Mouse (Mus musculus) embryonic facial prominence, embryonic 13.5 days (tissue): ENCODE data around the gene Ube2ql1. TPM values are rescaled to one million over a fixed set of nuclear protein-coding genes. Genes with fewer than 3 reads are reported as not detected.

ENCODE experiments used
- ATAC-seq: fragments of 200-750 bp; cut with Nextera tagmentation; 2 replicates; pipeline ENCODE4 v1.8.0; 2017; ENCODE audit warnings: low read depth; ENCODE audit not compliant: insufficient number of reproducible peaks, insufficient read depth, low FRiP score, low TSS enrichment
- H3K27ac ChIP-seq: fragments of 300-500 bp; sonication (generic); 2 replicates; pipeline ENCODE4 v1.5.1; 2015; ENCODE audit warnings: moderate library complexity, mild to moderate bottlenecking, inconsistent platforms
- H3K27me3 ChIP-seq: fragments of 300-500 bp; sonication (generic); 2 replicates; pipeline ENCODE4 v1.6.1; 2015; ENCODE audit warnings: mild to moderate bottlenecking, inconsistent platforms
- H3K36me3 ChIP-seq: fragments of 300-500 bp; sonication (generic); 2 replicates; pipeline ENCODE4 v1.6.1; 2015; ENCODE audit warnings: mild to moderate bottlenecking, inconsistent platforms
- H3K4me1 ChIP-seq: fragments of 300-500 bp; sonication (generic); 2 replicates; pipeline ENCODE4 v1.6.1; 2015; ENCODE audit warnings: inconsistent platforms
- H3K4me2 ChIP-seq: fragments of 300-500 bp; sonication (generic); 2 replicates; pipeline ENCODE4 v1.6.1; 2015; ENCODE audit warnings: moderate library complexity, mild to moderate bottlenecking, inconsistent platforms
- H3K4me3 ChIP-seq: fragments of 300-500 bp; sonication (generic); 2 replicates; pipeline ENCODE4 v1.5.1; 2015; ENCODE audit warnings: mild to moderate bottlenecking, inconsistent platforms
- H3K9ac ChIP-seq: fragments of 300-500 bp; sonication (generic); 2 replicates; pipeline ENCODE4 v1.6.1; 2015; ENCODE audit warnings: mild to moderate bottlenecking, inconsistent platforms
- H3K9me3 ChIP-seq: fragments of 300-500 bp; sonication (generic); 2 replicates; pipeline ENCODE4 v1.6.1; 2016; ENCODE audit warnings: inconsistent platforms
- WGBS: fragments of 180-500 bp; shearing (Covaris S2); methylation state at CpG from one replicate; pipeline ENCODE4 v1.1.7; 2015; ENCODE audit warnings: mixed read lengths; 5-methylcytosine and 5-hydroxymethylcytosine counted together
- polyA plus RNA-seq: library from polyadenylated mRNA; unstranded; fragments of >200 nt; fragmentation: Nextera tagmentation; extraction: Ambion mirVana; gene quantifications from 2 replicates; pipeline ENCODE4 v1.2.1, GENCODE M21; 2015

Gene Ube2ql1
- polyA plus RNA-seq, 1 experiment from 2014 or later: 0.80 TPM

GRCm38 (mm10) chr13:69672121-69672520 lies 67.6 kb downstream of the Ube2ql1 start:
- ATAC-seq: no peak
- Histone ChIP-seq H3K4me1 (no peaks in the 10 kb centered on the region), H3K9ac (no peak overlapping the region), H3K4me3 (no peak overlapping the region), H3K36me3 (no peaks in the 10 kb centered on the region), H3K27me3 (no peaks in the 10 kb centered on the region), H3K27ac (no peak overlapping the region), H3K9me3 (no peaks in the 10 kb centered on the region), H3K4me2 (no peak overlapping the region)
- WGBS: 85% methylated on average over 5 of the region's 5 CpGs

GRCm38 (mm10) chr13:69654508-69654907 lies 85.2 kb downstream of the Ube2ql1 start:
- Histone ChIP-seq H3K9me3 (no peaks in the 10 kb centered on the region), H3K4me3 (no peak overlapping the region), H3K9ac (no peak overlapping the region), H3K27ac (no peak overlapping the region), H3K27me3 (no peaks in the 10 kb centered on the region), H3K36me3 (no peaks in the 10 kb centered on the region), H3K4me1 (no peaks in the 10 kb centered on the region), H3K4me2 (no peak overlapping the region)
- ATAC-seq: no peak
- 83% methylated on average over 3 of the region's 3 CpGs for WGBS

Other genes starting within 250 kb of the Ube2ql1 start
- 119 and 121 TPM in 2 replicates for gene Nsun2, start 206.1 kb downstream of the Ube2ql1 start, polyA plus RNA-seq
- gene Tent4a, start 205.3 kb downstream of the Ube2ql1 start, polyA plus RNA-seq: 6.4 and 7.2 TPM in 2 replicates
- gene Srd5a1, start 128.4 kb downstream of the Ube2ql1 start, polyA plus RNA-seq: 29.0 and 32.6 TPM in 2 replicates
- gene Med10, start 62.5 kb upstream of the Ube2ql1 start, polyA plus RNA-seq: 146 and 151 TPM in 2 replicates